Mouse (Mus musculus) midbrain, postnatal 0 days (tissue): ENCODE results near the gene Ambra1. TPM values are rescaled to one million over a fixed set of nuclear protein-coding genes. Genes with fewer than 3 reads are reported as not detected.

Experiments
- ATAC-seq: fragments of 200-750 bp; cut with Nextera tagmentation; 2 replicates; pipeline ENCODE4 v1.8.0; 2017; ENCODE audit warnings: moderate number of reproducible peaks, mild to moderate bottlenecking, moderate TSS enrichment, moderate library complexity; ENCODE audit not compliant: low FRiP score
- DNase-seq: peaks from one replicate; pipeline ENCODE4 v3.0.0-alpha.2; 2015; ENCODE audit warnings: low spot score
- H3K27ac ChIP-seq: fragments of 300-500 bp; sonication (generic); 2 replicates; pipeline ENCODE4 v1.5.1; 2014; ENCODE audit warnings: low read depth, mild to moderate bottlenecking, low read length, mixed read lengths
- H3K27me3 ChIP-seq: fragments of 300-500 bp; sonication (generic); 2 replicates; pipeline ENCODE4 v1.6.1; 2014; ENCODE audit warnings: low read length, control low read depth, mixed read lengths; ENCODE audit not compliant: insufficient read depth
- H3K36me3 ChIP-seq: fragments of 300-500 bp; sonication (generic); 2 replicates; pipeline ENCODE4 v1.6.1; 2014; ENCODE audit warnings: low read length, control low read depth, mixed read lengths; ENCODE audit not compliant: insufficient read depth
- H3K4me1 ChIP-seq: fragments of 300-500 bp; sonication (generic); 2 replicates; pipeline ENCODE4 v1.6.1; 2014; ENCODE audit warnings: mild to moderate bottlenecking, control low read depth, antibody characterized with exemption, low read length, mixed read lengths; ENCODE audit not compliant: insufficient read depth
- H3K4me2 ChIP-seq: fragments of 300-500 bp; sonication (generic); 2 replicates; pipeline ENCODE4 v1.6.1; 2014; ENCODE audit warnings: low read depth, mild to moderate bottlenecking, low read length, mixed read lengths; ENCODE audit not compliant: poor library complexity, severe bottlenecking
- H3K4me3 ChIP-seq: fragments of 300-500 bp; sonication (generic); 2 replicates; pipeline ENCODE4 v1.5.1; 2014; ENCODE audit warnings: low read depth, mild to moderate bottlenecking, low read length, moderate library complexity
- H3K9ac ChIP-seq: fragments of 300-500 bp; sonication (generic); replicated peaks from 2 replicates; pipeline ENCODE4 v1.6.1; 2014; ENCODE audit warnings: mild to moderate bottlenecking, low read length, moderate library complexity, mixed read lengths; ENCODE audit not compliant: poor library complexity, severe bottlenecking
- H3K9me3 ChIP-seq: fragments of 300-500 bp; sonication (generic); 2 replicates; pipeline ENCODE4 v1.6.1; 2016; ENCODE audit warnings: low read length, control low read depth
- CTCF ChIP-seq: IDR thresholded peaks from 2 replicates; pipeline ENCODE4 v1.5.1; 2016; ENCODE audit warnings: antibody characterized with exemption, mild to moderate bottlenecking
- WGBS: fragments of 180-500 bp; shearing (Covaris S2); extraction: QIAGEN DNeasy Blood & Tissue Kit; methylation state at CpG from one replicate; pipeline ENCODE4 v1.1.7; 2014; 5-methylcytosine and 5-hydroxymethylcytosine counted together
- polyA plus RNA-seq: library from polyadenylated mRNA; unstranded; fragments of >200 nt; fragmentation: Nextera tagmentation; extraction: Ambion mirVana; gene quantifications from 2 replicates; pipeline ENCODE4 v1.2.1, GENCODE M21; 2015
- total RNA-seq: library from RNA; depleted of rRNA; stranded (reverse); fragments of >200 nt; gene quantifications from 2 replicates; pipeline ENCODE4 v1.2.3, GENCODE M21; 2014

Ambra1 gene
- total and polyA plus RNA-seq, 2 experiments from 2014 or later = 19.3 to 59.5 TPM

DNA sequence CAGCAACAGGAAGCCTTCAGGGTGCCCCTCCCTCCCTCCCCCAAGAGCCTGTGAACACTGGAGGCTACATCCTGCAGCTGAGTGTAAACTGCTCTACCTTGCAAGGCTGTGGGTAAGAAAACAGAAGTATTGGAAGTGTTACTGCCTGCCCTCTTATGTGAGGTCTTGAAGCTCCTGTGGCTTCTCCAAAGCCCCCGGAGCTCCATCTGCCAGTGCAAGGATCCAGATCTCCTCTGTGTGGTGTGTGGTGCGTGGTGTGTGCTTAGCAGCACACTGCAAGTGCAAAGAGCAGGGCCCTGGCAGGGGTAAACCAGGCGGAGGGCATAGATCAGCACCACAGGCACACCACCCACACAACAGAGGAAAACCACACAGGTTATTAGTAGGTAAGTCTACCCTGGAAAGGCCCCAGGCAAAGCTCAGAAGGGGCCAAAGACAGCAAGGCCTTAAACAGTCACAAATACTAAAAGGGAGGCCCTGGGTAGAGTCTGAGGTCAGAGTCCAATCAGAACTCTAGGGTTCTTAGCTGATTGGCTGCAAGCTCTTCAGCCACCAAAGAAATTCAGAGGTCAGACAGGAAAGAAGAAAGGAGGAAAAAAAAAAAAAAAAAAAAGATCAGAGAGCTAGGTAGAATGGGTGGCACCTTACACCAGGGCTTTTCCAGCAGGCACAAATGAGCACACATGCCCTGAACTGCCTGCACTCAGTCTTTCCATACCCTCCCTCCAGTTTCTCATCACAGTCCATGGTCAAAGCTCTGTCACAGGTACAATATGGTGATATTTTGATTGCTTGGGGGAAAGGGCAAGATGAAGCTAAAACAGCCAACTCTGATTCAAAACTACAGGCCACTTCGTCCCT is 232.2 kb downstream of the Ambra1 start:
- H3K4me3 ChIP-seq = peak overlapping the region; percentile 87
- WGBS = 61% methylated on average over 4 of the region's 4 CpGs

DNA sequence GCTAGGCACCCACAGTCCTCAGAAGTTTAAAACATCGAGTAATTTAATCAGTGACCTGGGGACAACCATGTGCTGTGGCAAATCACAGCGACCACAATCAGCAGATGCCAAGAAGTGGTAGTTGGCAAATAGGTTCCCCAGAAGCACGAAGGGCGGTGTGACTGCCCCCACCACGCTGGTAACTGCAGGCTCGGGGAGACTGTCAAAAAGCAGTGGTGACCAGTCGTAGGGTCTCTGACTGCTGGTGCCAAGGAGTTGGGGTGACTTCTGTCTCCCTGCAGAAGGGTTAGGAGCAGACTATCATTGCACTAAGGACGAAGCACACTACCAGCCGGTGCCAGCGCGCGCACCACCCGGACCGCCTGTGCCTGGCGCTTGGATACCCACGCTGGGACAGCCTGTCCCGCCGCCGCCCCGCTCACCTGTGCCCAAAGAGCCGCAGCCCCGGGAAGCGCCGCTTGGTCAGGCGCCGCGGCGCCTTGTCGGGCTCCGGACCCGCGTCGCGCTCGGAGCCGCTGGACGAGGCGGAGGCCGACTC is 233.0 kb downstream of the Ambra1 start:
- peak overlapping the region; percentile 87 for H3K4me3 ChIP-seq
- H3K27ac ChIP-seq = peak overlapping the region; percentile 72
- TF ChIP-seq CTCF = no peak
- H3K4me1 ChIP-seq = peaks cover 11% of the 10 kb centered on the region; the same call in 1 of the 2 replicates
- peak; percentile 57; the same call in 1 of the 2 replicates for ATAC-seq
- H3K4me2 ChIP-seq = peak overlapping the region; percentile 86
- H3K27me3 ChIP-seq = no peaks in the 10 kb centered on the region
- 1% methylated on average over 34 of the region's 39 CpGs for WGBS
- H3K9ac ChIP-seq = peak overlapping the region; percentile 84
- no peaks in the 10 kb centered on the region for H3K9me3 ChIP-seq
- no peaks in the 10 kb centered on the region for H3K36me3 ChIP-seq
- DNase-seq = no peak

More for the DNA sequence above, 232.2 kb downstream of the Ambra1 start:
- Histone ChIP-seq H3K27ac (peak overlapping the region; percentile 18; the same call in 1 of the 2 replicates), H3K4me2 (peak overlapping the region; percentile 86), H3K4me1 (peaks cover 11% of the 10 kb centered on the region; the same call in 1 of the 2 replicates), H3K9me3 (no peaks in the 10 kb centered on the region), H3K9ac (peak overlapping the region; percentile 84; the same call in 1 of the 2 replicates), H3K27me3 (no peaks in the 10 kb centered on the region), H3K36me3 (no peaks in the 10 kb centered on the region)
- no peak for ATAC-seq
- TF ChIP-seq CTCF = no peak
- no peak for DNase-seq

GRCm38 (mm10) chr2:91963443-91963932 is 233.6 kb downstream of the Ambra1 start:
- peak overlapping the region; percentile 84 for H3K9ac ChIP-seq
- peak; percentile 85 for TF ChIP-seq CTCF
- peak overlapping the region; percentile 72 for H3K27ac ChIP-seq
- peak overlapping the region; percentile 86 for H3K4me2 ChIP-seq
- H3K9me3 ChIP-seq = no peaks in the 10 kb centered on the region
- 2% methylated on average over 30 of the region's 57 CpGs for WGBS
- DNase-seq = peak; percentile 92
- peaks cover 11% of the 10 kb centered on the region; the same call in 1 of the 2 replicates for H3K4me1 ChIP-seq
- no peaks in the 10 kb centered on the region for H3K27me3 ChIP-seq
- peak overlapping the region; percentile 87 for H3K4me3 ChIP-seq
- ATAC-seq = peak; percentile 93
- H3K36me3 ChIP-seq = no peaks in the 10 kb centered on the region

DNA sequence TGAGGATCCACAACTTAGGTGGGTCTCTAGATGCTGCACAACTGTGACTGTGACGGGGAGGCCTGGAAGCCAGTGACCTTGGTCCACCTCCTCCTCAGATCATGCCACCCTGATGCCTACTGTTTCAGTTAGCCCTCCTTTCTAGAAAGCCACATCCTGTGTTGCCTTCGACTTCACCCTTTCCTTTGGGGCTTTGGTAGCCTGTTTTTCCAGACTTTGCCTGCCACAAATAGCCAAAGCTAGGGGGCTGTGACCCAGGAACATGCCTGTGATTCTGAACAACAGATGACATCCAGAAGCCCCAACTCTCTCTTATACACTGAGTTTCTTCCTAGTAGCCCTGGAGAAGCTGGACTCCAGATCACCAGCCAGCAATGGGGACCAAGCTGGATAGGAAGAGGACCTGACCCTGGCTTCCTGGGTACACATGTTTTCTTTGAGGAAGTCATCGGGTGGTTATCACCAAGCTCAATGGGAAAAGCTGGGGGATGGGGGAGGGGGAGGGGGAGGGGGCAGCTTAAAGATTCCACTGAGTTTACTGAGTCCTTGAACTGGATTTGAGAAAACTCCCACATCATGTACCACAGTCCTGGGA is 234.8 kb downstream of the Ambra1 start:
- Histone ChIP-seq H3K4me2 (no peak overlapping the region), H3K36me3 (no peaks in the 10 kb centered on the region), H3K27me3 (no peaks in the 10 kb centered on the region), H3K9me3 (no peaks in the 10 kb centered on the region), H3K9ac (no peak overlapping the region), H3K4me3 (no peak overlapping the region), H3K27ac (no peak overlapping the region), H3K4me1 (peaks cover 9% of the 10 kb centered on the region; the same call in 1 of the 2 replicates)
- ATAC-seq (no peak), DNase-seq (no peak)
- TF ChIP-seq CTCF = no peak
- 83% methylated on average over 3 of the region's 3 CpGs for WGBS

DNA sequence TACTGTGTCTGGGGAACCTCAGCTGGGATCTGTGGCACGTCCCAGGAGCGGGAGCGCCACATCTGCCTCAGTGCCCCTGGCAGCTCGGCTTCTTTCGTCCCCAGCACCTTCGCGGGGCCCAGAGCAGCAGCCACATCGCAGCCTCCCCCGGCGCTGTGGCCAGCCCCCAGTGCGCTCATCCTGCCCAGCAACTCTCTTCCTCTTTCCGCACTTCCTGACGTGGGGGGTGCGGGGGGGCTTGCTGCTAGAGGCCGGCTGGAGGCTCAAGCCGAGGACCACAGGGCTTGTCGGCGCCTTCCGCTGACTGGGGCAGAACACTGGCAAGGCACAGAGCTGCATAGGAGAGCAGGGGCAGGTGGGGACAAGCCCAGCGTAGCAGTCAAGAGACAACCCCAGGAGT is 235.5 kb downstream of the Ambra1 start:
- WGBS = 26% methylated on average over 20 of the region's 20 CpGs
- Histone ChIP-seq H3K4me2 (0 out of 2 replicates have a peak overlapping the region, but pooled peaks have one; percentile 18), H3K9me3 (no peaks in the 10 kb centered on the region), H3K4me1 (peaks cover 9% of the 10 kb centered on the region; the same call in 1 of the 2 replicates), H3K4me3 (peak overlapping the region; percentile 2; the same call in 1 of the 2 replicates), H3K9ac (no peak overlapping the region; the same call in 1 of the 2 replicates), H3K27ac (no peak overlapping the region), H3K27me3 (no peaks in the 10 kb centered on the region), H3K36me3 (no peaks in the 10 kb centered on the region)
- TF ChIP-seq CTCF = no peak
- DNase-seq (no peak), ATAC-seq (no peak)
